Mouse (Mus musculus) A20 (cell line): ENCODE results near the gene Hoxc12.

Source experiments
- DNase-seq: peaks from one replicate; pipeline ENCODE4 v3.0.0-alpha.2; 2011; ENCODE audit warnings: low read depth, low spot score

The Hoxc12 gene

DNA sequence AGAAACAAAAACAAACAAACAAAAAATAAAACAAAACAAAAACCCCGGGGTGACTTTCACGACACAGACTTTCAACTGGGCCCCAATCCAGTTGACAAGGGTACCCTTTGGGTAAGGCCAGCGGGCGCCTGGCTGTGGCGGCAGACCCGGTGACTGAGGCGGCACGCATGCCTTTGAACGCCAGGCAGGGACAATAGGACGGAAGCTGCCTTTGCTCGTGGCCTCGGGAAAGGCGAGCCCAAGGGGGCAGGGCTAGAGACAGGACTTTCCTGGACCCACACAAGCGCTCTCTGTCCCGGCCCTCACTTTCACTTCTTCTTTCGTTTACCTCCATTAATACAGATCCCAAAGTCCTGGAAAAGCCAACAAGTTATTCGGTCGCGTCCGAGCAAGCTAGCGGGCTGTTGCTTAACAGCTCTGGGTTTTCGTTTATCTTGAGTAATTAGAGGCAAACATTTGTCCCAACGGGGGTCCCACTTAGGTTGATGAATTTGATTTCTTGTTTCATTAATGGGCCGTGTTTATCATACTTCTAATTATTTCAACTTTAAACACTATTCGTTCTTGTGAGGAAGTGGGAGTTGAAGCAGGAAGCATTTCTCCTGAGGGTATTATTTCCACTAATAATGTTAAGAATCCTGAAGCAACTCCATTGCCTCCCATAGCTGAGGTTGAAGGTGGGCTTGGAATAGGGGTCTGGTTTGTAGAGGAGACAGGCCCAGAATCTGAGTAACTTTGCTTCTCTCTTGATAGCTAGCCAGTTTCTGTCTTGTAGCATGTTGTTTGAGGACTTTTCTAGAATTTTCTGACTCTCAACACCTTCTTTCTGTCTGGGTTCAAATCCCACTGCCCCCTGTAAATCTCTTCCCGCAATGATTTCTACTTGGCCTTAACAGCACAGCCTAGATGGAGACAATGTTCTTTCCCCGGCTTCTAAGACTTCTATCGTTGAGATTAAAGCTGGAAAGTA lies 27.4 kb downstream of the Hoxc12 start:
- no peak for DNase-seq

DNA sequence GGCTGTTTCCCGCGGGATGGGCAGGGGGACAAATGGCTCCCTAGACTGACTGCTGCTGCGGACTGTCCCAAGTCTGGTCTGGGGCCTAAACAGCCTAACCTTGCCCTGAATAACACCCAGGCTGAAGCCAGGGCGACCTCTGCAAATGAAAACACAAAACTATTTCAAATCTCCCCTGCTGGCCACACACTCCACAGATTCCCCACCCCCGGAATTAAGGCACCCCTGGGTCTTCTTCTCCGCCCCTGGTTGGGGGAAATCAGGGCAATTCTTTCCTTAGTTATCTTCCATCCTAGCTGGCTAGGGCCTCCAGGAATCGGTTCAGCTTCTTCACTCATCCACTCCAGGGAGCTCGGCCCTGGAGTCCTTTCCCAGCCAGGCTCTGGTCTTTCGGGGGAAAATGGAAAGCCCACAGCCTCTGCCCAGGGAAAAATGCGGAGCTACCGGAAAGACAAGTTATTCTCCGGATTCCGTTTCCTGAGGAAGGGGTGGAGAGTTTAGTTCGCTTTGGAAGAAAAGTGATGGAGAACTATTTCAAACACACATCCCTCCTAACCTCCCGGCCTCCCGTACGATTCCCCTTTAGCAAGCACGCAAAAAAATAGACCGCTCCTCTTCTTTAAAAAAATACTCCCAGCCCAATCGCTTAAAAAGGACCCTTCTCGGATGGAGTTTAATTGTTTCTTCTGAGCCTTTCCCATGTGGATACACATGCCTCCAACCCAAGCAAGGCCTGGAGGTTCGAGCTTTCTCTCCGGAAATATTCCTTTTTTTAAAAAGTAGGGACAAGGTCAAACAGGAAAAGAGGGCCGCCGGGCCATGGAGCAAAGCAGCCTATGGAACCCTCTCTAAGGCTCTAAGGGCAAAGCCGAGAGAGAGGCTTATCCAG lies 28.7 kb downstream of the Hoxc12 start:
- DNase-seq, result no peak

DNA sequence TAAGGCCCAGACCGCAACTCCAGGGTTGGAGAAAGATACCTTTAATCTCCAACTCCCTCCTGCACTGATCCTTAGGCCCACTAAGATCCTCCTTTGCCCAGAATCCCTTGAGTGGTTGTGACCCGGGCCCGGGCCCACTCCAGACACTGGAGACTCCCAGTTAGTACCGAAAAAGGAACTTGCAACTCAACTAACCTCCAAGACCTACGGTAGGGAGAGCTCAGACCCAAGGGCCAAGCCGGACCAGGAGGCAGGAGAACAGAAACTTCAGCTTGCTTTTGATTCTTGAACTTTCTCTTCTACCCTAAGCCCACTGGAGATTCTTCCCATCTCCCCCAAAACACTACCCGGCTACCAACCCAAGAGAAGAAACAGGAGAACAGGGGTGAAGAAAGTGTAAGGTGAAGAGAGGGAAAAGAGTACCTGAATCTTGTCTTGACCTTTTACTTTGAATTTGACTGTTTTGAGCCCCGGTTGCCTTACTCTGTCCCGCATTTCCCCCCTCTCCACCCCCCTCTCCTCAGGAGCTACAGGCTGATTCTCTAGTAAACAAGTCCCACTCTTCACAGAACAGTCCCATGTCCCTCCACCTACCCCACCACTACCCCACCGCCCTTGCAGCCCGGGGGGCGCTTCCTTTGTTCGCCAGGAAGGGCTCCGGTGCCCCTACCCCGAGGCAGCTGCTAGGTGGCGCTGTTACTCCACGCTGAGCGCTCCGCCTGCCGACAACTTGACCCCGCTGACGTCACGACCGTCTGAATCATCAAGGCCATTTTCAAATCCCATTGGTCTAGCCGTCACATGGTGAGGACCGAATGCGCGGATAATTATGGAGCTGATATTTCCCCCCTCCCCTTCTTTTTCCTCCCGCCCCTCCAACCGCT lies 29.6 kb downstream of the Hoxc12 start:
- peak; percentile 90 for DNase-seq

DNA sequence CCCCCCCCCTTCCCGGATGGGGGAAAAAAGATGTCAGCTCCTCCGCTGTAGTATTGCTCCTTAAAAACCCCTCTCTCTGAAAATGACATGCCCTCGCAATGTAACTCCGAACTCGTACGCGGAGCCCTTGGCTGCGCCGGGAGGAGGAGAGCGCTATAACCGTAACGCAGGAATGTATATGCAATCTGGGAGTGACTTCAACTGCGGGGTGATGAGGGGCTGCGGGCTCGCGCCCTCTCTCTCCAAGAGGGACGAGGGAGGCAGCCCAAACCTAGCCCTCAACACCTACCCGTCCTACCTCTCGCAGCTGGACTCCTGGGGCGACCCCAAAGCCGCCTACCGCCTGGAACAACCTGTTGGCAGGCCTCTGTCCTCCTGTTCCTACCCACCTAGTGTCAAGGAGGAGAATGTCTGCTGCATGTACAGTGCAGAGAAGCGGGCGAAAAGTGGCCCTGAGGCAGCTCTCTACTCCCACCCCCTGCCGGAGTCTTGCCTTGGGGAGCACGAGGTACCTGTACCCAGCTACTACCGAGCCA lies 30.3 kb downstream of the Hoxc12 start, which contains the start of gene Hoxc10:
Gene Hoxc10, plus strand, starts transcription at position 21 of the 536 bp plus-strand sequence.
- no peak for DNase-seq

DNA sequence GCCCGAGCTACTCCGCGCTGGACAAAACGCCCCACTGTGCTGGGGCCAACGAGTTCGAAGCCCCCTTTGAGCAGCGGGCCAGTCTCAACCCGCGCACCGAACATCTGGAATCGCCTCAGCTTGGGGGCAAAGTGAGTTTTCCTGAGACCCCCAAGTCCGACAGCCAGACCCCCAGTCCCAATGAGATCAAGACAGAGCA lies 30.7 kb downstream of the Hoxc12 start, which contains the start of gene Hoxc5:
Gene Hoxc5, plus strand, starts transcription at position 132 of the 199 bp plus-strand sequence.
- no peak for DNase-seq

DNA sequence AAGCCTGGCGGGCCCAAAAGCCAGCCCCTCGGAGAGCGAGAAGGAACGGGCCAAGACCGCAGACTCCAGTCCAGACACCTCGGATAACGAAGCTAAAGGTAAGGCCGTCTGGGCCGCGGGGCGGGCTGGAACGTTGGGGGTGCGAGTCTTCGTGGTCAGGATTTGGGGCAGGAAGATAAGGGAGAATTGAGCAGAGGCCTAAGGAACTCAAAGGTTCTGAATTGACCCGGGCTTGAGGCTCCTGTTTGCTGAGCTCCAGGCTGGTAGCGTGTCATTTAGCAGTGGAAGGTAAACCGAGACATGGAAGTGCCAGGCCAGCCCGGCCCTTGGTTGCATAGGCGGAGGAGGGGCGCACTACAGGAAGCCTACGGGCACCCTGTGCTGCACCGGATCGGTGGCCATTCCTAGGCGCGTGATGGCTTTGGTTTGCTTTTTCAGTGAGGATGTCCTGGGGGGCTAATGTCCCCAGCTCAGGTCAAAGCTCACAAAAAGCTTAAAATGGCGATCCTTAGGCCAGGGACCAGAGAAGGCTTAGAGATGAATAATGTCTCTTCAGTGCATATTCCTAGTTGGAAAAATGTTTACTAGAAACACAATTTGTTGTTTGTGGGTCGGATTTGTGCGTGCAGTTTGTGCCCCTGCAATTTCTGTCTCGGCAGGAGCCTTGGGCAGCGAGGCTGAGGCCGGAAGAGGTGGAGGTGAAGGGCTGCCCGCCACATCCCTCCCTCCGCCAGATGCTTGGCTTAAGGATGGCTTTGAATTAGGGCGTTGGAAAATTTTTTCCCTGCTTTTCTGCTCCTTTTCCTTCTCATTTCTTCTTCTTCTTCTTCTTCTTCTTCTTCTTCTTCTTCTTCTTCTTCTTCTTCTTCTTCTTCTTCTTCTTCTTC lies 31.2 kb downstream of the Hoxc12 start:
- DNase-seq, result no peak

DNA sequence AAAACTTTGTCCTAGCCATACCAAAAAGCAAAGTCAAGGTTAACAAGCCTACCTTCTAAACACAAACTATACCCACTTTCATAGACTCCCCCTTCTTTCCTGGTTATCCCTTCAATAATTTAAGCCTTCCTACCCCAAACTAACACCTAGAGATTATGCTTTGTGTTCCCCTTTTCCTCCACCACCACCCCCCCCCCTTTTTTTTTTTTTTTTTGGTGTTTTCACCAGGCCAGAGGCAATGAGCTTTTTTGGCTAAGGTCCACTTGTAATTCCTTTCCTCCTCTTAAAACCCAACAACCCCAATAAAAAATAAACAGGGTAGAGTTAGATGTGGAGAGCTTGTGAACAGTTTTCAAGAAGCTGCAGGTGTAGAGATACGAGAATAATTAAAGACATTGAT lies 32.7 kb downstream of the Hoxc12 start:
- DNase-seq, result no peak

DNA sequence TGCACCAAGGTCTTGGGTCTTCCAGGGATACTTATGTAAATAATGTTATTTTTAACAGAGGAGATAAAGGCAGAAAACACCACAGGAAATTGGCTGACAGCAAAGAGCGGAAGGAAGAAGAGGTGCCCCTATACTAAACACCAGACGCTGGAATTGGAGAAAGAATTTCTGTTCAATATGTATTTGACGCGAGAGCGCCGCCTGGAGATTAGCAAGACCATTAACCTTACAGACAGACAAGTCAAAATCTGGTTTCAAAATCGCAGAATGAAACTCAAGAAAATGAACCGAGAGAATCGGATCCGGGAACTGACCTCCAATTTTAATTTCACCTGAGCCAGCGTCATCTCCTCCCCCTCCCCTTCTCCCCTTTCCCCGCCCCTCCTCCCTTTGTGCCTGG lies 34.2 kb downstream of the Hoxc12 start:
- peak; percentile 67 for DNase-seq

DNA sequence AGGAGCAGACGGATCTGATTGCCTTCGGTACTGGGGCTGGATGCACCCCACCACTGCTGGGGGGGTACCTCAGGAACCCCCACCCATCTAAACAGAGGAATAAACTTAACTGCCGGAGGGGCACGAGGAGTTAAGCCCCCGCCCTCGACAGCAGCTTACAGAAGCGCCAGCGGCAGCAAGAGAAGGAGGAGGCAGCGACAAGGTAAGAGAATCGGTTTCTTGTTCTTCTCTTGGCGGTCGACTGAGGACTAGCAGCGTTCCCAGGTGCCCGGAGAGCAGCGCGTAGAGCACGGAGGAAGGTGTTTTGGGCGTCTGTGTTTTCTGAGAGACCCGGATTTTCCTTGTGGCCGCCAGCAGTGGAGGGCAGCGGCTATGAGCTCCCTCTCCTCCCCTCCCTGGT lies 35.7 kb downstream of the Hoxc12 start:
- DNase-seq, result no peak

DNA sequence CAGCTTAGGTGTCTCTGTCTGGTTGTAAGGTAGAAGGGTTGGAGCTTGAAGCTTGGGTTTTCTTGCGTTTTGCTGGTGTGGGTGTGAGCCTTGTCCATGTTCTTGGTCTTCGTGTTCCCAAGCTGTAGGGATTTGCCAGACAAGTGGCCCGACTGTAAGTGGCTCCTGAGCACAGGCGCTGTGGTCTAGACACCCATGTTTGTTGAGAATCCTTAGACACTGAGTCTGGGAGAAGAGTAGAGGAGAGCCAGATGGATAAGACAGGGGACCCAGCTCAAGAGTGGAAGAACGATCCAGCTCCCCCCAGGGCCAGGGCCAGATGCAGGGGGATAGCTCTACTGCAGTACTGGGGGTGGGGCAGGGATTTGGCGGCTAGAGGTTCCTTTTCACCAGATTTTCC lies 36.2 kb downstream of the Hoxc12 start:
- DNase-seq, result no peak

DNA sequence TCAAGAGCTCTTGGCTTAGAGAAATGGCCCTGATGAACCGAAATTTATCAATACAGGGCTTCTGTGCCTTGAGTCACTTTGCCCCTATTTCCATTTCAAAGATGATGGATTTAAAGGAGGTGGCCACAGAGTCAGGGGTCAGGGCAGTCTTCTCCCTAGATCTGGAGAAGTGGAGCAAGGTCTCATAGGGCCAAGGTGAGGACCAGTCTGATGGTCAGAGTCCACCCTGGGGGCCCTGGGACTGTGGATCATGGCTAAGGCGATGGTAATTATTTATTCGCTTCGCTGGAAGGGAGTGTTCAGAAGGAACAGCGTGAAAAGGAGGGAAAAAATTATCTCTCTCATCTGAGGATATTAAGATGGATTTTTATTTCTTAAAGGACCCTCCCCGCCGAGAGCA lies 38.5 kb downstream of the Hoxc12 start:
- DNase-seq, result no peak

DNA sequence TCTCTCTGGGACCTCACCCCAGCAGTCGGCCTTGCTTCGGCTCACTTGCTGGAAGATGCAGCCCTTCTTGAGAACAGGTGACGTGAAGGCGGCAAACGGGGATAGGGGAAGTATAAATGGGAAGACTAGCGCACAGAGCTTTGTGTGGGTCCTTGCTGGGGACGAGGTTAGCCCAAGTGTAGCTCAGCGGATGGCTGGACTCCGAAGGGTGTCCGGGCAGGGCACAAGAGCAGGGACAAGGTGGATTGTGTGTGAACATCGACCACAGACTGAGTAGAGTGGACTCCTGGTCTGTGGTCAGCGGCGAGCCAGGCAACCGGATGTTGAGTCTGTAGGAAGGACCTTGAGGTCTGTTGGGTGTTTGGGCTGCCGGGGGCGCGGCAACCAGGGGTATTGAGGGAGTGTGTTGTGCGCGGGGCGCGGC lies 39.1 kb downstream of the Hoxc12 start:
- no peak for DNase-seq

DNA sequence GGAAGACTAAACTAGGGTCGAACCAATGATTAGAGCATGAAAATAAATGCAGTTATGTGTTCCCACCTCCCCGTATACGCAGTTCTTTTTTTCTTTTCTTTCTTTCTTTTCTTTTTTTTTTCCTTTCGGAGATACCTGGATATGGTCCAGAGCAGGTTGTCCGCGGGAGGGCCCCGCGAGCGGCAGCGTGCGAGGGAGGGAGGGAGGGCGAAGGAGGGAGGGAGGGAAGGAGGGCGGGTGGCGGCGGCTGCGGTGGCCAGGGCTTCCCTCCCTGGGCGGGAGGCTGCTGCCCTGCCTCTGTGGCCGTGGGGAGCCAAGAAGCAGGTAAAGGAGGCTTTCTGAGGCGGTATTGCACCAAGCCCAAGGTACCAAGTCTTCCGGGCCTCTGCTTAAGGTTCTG lies 39.6 kb downstream of the Hoxc12 start, which contains the start of gene Hoxc9:
Gene Hoxc9, plus strand, starts transcription at position 269 of the 400 bp plus-strand sequence.
- DNase-seq, result no peak

DNA sequence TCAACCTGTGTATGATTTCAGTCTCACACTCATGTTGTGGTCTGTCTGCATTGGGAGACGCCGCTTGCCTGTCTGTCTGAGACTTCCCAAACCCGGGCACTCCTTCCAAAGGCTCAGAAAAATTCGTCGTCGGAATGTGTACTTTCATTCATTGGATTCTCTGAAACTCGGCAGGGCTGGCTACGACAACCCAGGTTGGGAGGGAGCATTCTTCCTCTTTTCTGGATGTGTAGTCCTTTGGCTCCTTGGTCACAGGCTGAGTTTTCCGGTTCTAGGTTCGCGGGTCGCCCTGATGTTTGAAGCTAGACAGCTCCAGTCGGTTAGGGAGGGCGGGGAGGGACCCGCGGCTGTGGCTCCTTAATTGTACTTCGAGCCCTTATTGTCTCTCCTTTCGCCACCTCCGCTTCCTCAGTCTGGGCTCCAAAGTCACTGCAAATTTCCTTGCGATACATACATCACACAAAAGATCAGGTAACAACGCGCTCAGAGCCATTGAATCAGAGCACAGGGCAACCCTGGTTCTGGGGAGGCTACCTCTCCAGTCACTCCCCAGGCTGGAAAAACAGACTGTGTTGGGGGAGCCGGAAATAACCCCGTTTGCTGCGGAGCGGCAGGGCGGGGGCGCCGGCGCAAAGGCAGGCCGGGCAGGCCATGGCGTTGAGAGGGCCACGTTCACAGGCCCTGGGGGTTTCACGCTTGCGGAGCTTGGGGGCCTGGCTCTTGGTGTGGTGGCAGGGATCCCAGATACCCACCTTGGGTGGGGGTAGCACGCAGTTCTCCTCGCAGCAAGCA lies 40.3 kb downstream of the Hoxc12 start:
- DNase-seq, result no peak

DNA sequence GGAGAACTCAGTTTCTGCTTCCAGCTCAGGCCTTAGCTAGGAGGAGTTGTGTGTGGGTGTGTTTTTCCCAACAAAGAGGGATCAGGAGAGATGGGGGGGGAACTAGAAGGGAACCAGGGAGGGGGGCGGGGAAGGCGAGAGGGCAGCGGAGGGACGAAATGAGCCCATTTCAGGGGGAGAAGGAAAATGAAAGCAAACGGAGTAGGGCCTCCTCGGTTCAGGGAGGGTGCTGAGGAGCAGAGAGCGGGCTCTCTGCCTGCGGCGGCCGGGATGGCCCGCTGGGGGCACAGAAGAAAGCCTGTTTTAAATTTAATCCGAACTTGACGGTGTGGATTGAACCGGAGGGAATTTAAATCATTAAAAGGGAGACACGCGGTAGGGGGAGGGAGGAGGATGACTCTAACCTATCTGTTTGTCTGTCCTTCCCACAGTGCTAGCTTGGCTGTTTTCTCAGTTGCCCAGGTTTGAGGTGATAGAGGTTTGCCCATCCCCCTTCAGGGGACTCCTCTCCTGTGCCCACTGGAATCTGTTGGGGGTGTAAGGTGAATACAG lies 40.9 kb downstream of the Hoxc12 start:
- no peak for DNase-seq

DNA sequence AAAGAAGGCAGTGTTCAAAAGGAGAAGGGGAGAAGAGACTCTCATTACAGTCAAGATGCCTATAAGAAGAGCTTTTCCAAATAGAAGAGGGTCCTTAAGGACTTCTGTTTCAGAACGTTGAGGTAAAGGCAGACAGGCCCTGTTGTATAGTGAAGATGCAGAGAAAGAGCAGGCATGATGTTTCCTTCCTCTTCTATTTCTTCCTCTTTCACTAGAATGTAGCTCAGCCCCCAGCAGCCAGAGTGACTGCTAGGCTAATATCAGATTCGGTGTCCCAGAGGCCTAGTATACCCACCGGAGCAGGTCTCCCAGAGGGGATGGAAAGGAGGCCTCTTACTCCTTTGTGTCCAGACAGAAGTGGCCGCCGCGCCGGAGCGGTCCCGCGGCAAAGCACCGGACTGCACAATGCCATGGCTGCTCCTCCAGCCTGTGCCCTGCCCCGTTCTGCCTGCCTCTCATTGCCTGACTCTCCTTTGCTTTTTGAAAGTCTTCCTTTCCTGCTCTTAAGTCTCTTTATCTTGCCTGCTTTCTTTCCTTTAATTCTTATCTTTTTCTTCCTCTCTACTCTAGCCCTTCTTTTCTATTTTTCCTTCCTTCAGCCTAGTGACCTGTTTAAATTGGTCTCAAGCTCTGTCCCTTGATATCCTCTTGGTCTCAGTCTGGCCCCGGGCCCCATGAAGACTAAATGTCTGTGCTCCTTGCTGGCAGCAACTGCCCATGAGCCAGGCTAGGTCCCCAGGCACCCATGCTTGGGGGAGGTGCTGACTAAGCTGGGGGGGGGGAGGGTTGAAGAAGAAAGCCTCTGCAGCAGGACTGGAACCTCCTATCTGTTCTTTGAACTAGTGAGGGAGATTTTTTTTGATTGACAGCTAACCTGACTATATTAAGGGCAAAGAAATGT lies 42.3 kb downstream of the Hoxc12 start:
- peak; percentile 31 for DNase-seq

DNA sequence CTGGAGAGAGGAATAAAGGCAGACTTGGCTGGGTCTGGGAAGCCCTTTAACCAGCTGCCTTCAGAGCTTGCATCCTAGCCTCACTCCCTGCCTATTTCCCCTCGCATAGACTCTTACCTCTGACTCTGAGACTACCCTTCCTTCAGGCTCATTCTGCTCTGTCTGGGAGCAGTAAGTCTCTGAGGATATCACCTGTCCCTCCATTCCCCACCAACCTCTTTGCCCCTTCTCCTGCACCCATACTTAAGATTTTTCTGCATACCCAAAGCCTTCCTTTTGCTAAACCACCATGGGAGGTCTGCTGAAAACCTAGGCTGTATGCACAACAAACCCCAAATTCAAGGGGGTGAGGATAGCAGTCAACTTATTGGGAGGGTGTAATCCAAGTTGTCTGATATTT lies 43.4 kb downstream of the Hoxc12 start:
- no peak for DNase-seq

DNA sequence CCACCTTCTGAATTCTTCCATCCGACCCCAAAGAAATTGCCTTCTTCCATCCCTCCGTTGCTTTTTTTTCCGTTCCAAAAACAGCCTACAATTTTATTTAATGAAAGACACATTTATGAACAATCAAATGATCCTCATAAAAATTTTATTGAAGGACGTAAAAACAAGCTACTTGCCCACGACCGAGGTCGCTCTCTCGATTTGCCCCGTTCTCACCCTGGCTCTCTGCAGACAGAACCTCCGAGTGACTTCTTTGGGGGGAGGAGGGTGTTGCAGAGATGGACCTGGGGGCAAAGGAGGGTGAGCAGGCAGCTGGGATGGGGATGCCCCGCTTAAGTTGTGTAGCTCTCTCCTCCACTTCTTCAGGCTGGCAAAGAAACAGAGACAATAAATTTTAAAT lies 43.8 kb downstream of the Hoxc12 start:
- no peak for DNase-seq
